Mouse (Mus musculus): ENCODE results near the gene Hspa1b.
"Not testable (repeated sequence)": the region's sequence is repeated elsewhere in the genome, so short reads cannot be mapped to it uniquely, and the experiment has no call there.

GRCm38 (mm10) chr17:34959130-34959778 is at the start of gene Hspa1b:
- TF ChIP-seq GATA1 (IDR thresholded peaks at IDR 0.05; ENCODE audit: borderline replicate concordance, low read length); FLI1 (IDR thresholded peaks at IDR 0.05; ENCODE audit: low read length): not testable (repeated sequence)

All from megakaryocyte, embryonic 14.5 days (primary cell).